Mouse (Mus musculus): Measurements from ENCODE around the gene Capn7.

DNA sequence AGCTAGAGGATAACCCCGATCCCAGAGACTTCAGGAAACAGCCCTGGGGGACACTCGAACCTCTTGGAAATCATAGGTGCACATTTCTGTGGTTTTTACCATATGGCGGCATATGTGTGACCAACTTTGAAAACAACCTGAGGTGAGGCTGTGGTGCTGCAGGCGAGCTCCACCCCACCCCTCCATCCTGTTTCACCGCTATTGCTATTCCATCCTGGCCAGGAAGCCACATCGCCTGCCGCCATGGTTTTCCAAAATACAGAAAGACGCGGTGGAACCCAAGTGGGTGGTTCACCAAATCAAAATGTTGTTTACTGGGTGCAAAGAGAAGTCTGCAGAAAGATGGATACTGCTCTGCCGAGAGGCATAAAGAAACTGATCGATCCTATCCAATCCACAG lies 62.4 kb downstream of the Capn7 start:
- no peak for TF ChIP-seq CTCF (conservative IDR thresholded peaks at IDR 0.05; ENCODE audit: low read length)
- TF ChIP-seq POU5F1 (IDR thresholded peaks at IDR 0.05; ENCODE audit: borderline replicate concordance, low read length), result no peak

Data from E14TG2a.4 (cell line).